Mouse (Mus musculus): ENCODE measurements at regions not wholly inside any gene's neighbourhood (a gene's known extent, or its start where the extent isn't known, plus 50 kb on each side); places are given as distances from the start of the nearest gene placed in this dataset.

- peak; percentile 4 for DNase-seq
These were observed 933.6 kb upstream of the Lrrc6 start for GRCm38 (mm10) chr15:67434284-67434683.

GRCm38 (mm10) chr15:67423922-67424321, 923.2 kb upstream of the Lrrc6 start:
- DNase-seq = no peak

GRCm38 (mm10) chr15:67422277-67422953, 921.7 kb upstream of the Lrrc6 start:
- DNase-seq = no peak

GRCm38 (mm10) chr15:67420776-67421175, 920.1 kb upstream of the Lrrc6 start:
- no peak for DNase-seq

GRCm38 (mm10) chr15:67419733-67420132, 919.0 kb upstream of the Lrrc6 start:
- DNase-seq = no peak

GRCm38 (mm10) chr15:67417742-67418163, 917.0 kb upstream of the Lrrc6 start:
- DNase-seq = no peak

- DNase-seq = no peak
These were observed 915.1 kb upstream of the Lrrc6 start for GRCm38 (mm10) chr15:67415840-67416239.

- DNase-seq = no peak
These were observed 913.7 kb upstream of the Lrrc6 start for GRCm38 (mm10) chr15:67414371-67414930.

GRCm38 (mm10) chr15:67413581-67413980, 912.9 kb upstream of the Lrrc6 start:
- no peak for DNase-seq

GRCm38 (mm10) chr15:67412394-67412793, 911.7 kb upstream of the Lrrc6 start:
- no peak for DNase-seq

- no peak for DNase-seq
These were observed 910.9 kb upstream of the Lrrc6 start for GRCm38 (mm10) chr15:67411657-67412056.

- no peak for DNase-seq
These were observed 909.3 kb upstream of the Lrrc6 start for GRCm38 (mm10) chr15:67410012-67410411.

GRCm38 (mm10) chr15:67408871-67409559, 908.3 kb upstream of the Lrrc6 start:
- no peak for DNase-seq

- no peak for DNase-seq
These were observed 906.5 kb upstream of the Lrrc6 start for GRCm38 (mm10) chr15:67407244-67407643.

GRCm38 (mm10) chr15:67405523-67405922, 904.8 kb upstream of the Lrrc6 start:
- DNase-seq = no peak

- DNase-seq = no peak
These were observed 904.3 kb upstream of the Lrrc6 start for GRCm38 (mm10) chr15:67405011-67405410.

GRCm38 (mm10) chr15:67402310-67402709, 901.6 kb upstream of the Lrrc6 start:
- DNase-seq = no peak

GRCm38 (mm10) chr15:67397269-67397668, 896.6 kb upstream of the Lrrc6 start:
- DNase-seq = no peak

- no peak for DNase-seq
These were observed 894.4 kb upstream of the Lrrc6 start for GRCm38 (mm10) chr15:67395114-67395513.

GRCm38 (mm10) chr15:67391918-67392317, 891.2 kb upstream of the Lrrc6 start:
- DNase-seq = no peak

GRCm38 (mm10) chr15:67388514-67388913, 887.8 kb upstream of the Lrrc6 start:
- no peak for DNase-seq

- no peak for DNase-seq
These were observed 886.2 kb upstream of the Lrrc6 start for GRCm38 (mm10) chr15:67386896-67387295.

- no peak for DNase-seq
These were observed 872.9 kb upstream of the Lrrc6 start for GRCm38 (mm10) chr15:67373599-67373998.

- DNase-seq = no peak
These were observed 872.3 kb upstream of the Lrrc6 start for GRCm38 (mm10) chr15:67373030-67373429.

All from cerebellum, adult 9-11 months (tissue).